ENCODE assay signal across 17 mouse cellular contexts in genomic region chr5:102032594-102033240, GRCm38 (mm10). TPM values are rescaled to one million over a fixed set of nuclear protein-coding genes. Genes with fewer than 3 reads are reported as not detected.
A peak's percentile ranks its signal among the peaks of the same experiment; 100 is the strongest.
DNase-seq lines count a peak whose midpoint lies in the region; ATAC-seq and TF ChIP-seq lines count a peak whose summit lies in the region.
"Had no signal": no experiment of that assay in that cellular context is flagged by ENCODE, and none has a peak within 500 bp of the region (broad histone marks: within the 10 kb centered on the region; RNA-seq: fewer than 3 reads in every experiment).

No protein-coding gene starts in this region.

- H3K36me3 ChIP-seq in forebrain, postnatal 0 days (ENCODE audit: insufficient read depth) = peaks cover 63% of the 10 kb centered on the region
- peaks cover 40% of the 10 kb centered on the region for H3K36me3 ChIP-seq in forebrain, embryonic 16.5 days (ENCODE audit: control insufficient read depth, insufficient read depth)

- H3K4me2 ChIP-seq in forebrain, postnatal 0 days (ENCODE audit: low read depth) = no peak overlapping the region
- H3K4me2 ChIP-seq in forebrain, embryonic 16.5 days (ENCODE audit: low read length) = no peak overlapping the region
- H3K4me2 ChIP-seq: embryonic facial prominence, embryonic 13.5 days; limb, embryonic 12.5 days; liver, embryonic 15.5 days; midbrain, embryonic 12.5 days; neural tube, embryonic 12.5 days had no signal

- no peak for DNase-seq in forebrain, postnatal 0 days
- peak in 1 of 2 experiments; percentile 43 for DNase-seq in left cerebral cortex, adult 2 months (ENCODE audit: extremely low spot score in 1 of 2, low spot score in 2 of 2)
- no peak for DNase-seq in left cerebral cortex, postnatal 4 days
- DNase-seq in ZHBTc4 (ENCODE audit: low read depth, low spot score) = peak; percentile 22
- no peak for DNase-seq in retina, postnatal 1 day
- DNase-seq in ovary, postnatal 14 days (ENCODE audit: low spot score) = no peak
- DNase-seq: cerebellum, adult 11-12 months; heart, postnatal 14 days; kidney, postnatal 10 days had no signal

- H3K9me3 ChIP-seq in forebrain, postnatal 0 days (ENCODE audit: low read length) = no peaks in the 10 kb centered on the region
- no peaks in the 10 kb centered on the region for H3K9me3 ChIP-seq in forebrain, embryonic 16.5 days (ENCODE audit: control insufficient read depth, low read length)
- H3K9me3 ChIP-seq: embryonic facial prominence, embryonic 13.5 days; limb, embryonic 12.5 days; liver, embryonic 15.5 days had no signal

- intact Hi-C loops in left cerebral cortex, adult 2 months (cut with DNase I) = no loop called here
- intact Hi-C loops in left cerebral cortex, postnatal 4 days (cut with DNase I) = no loop called here

- ATAC-seq in forebrain, postnatal 0 days = peak; percentile 67
- no peak for ATAC-seq in forebrain, embryonic 16.5 days

- 84% methylated on average over 22 of the region's 22 CpGs for WGBS in forebrain, postnatal 0 days
- WGBS in forebrain, embryonic 16.5 days = 90% methylated on average over 22 of the region's 22 CpGs
- WGBS in olfactory bulb, adult 2 months = 33% methylated on average over 22 of the region's 22 CpGs

- H3K4me3 ChIP-seq in forebrain, postnatal 0 days (ENCODE audit: low read depth, low read length) = no peak overlapping the region
- no peak overlapping the region for H3K4me3 ChIP-seq in forebrain, embryonic 16.5 days (replicated peaks; ENCODE audit: low read length)
- no peak overlapping the region for H3K4me3 ChIP-seq in left cerebral cortex, adult 2 months
- H3K4me3 ChIP-seq in olfactory bulb, adult 2 months (ENCODE audit: insufficient read depth, low read depth, low read length) = no peak overlapping the region
- H3K4me3 ChIP-seq: embryonic facial prominence, embryonic 13.5 days; forebrain, embryonic 10.5 days; limb, embryonic 12.5 days; liver, embryonic 15.5 days; midbrain, embryonic 12.5 days; neural tube, embryonic 12.5 days had no signal

- H3K27me3 ChIP-seq in forebrain, postnatal 0 days (ENCODE audit: insufficient read depth, low read length) = no peaks in the 10 kb centered on the region
- no peaks in the 10 kb centered on the region for H3K27me3 ChIP-seq in forebrain, embryonic 16.5 days (replicated peaks; ENCODE audit: control insufficient read depth, insufficient read depth, low read length)
- H3K27me3 ChIP-seq: embryonic facial prominence, embryonic 13.5 days; limb, embryonic 12.5 days; liver, embryonic 15.5 days; midbrain, embryonic 12.5 days; neural tube, embryonic 12.5 days had no signal

- H3K9ac ChIP-seq in forebrain, postnatal 0 days = no peak overlapping the region
- no peak overlapping the region for H3K9ac ChIP-seq in forebrain, embryonic 16.5 days (replicated peaks; ENCODE audit: low read depth, low read length)
- H3K9ac ChIP-seq: embryonic facial prominence, embryonic 13.5 days; limb, embryonic 12.5 days; liver, embryonic 15.5 days; midbrain, embryonic 12.5 days; neural tube, embryonic 12.5 days had no signal

- H3K4me1 ChIP-seq in forebrain, postnatal 0 days (ENCODE audit: insufficient read depth) = no peaks in the 10 kb centered on the region
- H3K4me1 ChIP-seq in forebrain, embryonic 16.5 days (replicated peaks; ENCODE audit: control insufficient read depth, insufficient read depth, low read length) = no peaks in the 10 kb centered on the region
- H3K4me1 ChIP-seq in olfactory bulb, adult 2 months (ENCODE audit: control insufficient read depth, insufficient read depth, low read length) = peaks cover 13% of the 10 kb centered on the region
- H3K4me1 ChIP-seq: embryonic facial prominence, embryonic 13.5 days; forebrain, embryonic 10.5 days; limb, embryonic 12.5 days; midbrain, embryonic 12.5 days; neural tube, embryonic 12.5 days had no signal

- no peak for TF ChIP-seq POLR2A in olfactory bulb, adult 2 months (IDR thresholded peaks at IDR 0.05; ENCODE audit: insufficient read depth, low read depth, low read length)

- TF ChIP-seq CTCF in forebrain, postnatal 0 days (IDR thresholded peaks at IDR 0.05; ENCODE audit: low read depth) = no peak
- TF ChIP-seq CTCF in left cerebral cortex, adult 2 months (IDR thresholded peaks at IDR 0.05) = no peak
- no peak for TF ChIP-seq CTCF in olfactory bulb, adult 2 months (IDR thresholded peaks at IDR 0.05; ENCODE audit: insufficient read depth, low read depth, low read length)

- H3K27ac ChIP-seq in forebrain, postnatal 0 days (ENCODE audit: low read depth, low read length) = no peak overlapping the region
- H3K27ac ChIP-seq in forebrain, embryonic 16.5 days (ENCODE audit: low read length) = no peak overlapping the region
- peak overlapping the region; percentile 38 for H3K27ac ChIP-seq in left cerebral cortex, adult 2 months
- H3K27ac ChIP-seq in olfactory bulb, adult 2 months (ENCODE audit: insufficient read depth, low read depth, low read length) = 0 out of 2 replicates have a peak overlapping the region, but pooled peaks have one; percentile 38
- H3K27ac ChIP-seq: embryonic facial prominence, embryonic 13.5 days; forebrain, embryonic 10.5 days; limb, embryonic 12.5 days; liver, embryonic 15.5 days; midbrain, embryonic 12.5 days; neural tube, embryonic 12.5 days had no signal

RNA-seq across cellular contexts. Expression of gene Wdfy3, which starts 37.0 kb away (rescaled TPM):
- total RNA-seq in forebrain, postnatal 0 days (2014; rRNA removed) = 48.1 and 68.8 TPM in 2 replicates
- 7.7 and 15.4 TPM in 2 replicates for polyA plus RNA-seq in forebrain, postnatal 0 days (2015; fragmentation: Nextera tagmentation; extraction: Ambion mirVana)
- polyA plus RNA-seq in forebrain, embryonic 16.5 days (2015; fragmentation: Nextera tagmentation; extraction: Ambion mirVana) = 28.0 TPM in 2 replicates
- 100 to 1,000 TPM; 139 to 145 TPM for total RNA-seq in left cerebral cortex, adult 2 months (2021)
- total RNA-seq in left cerebral cortex, postnatal 4 days (2021) = 100 to 1,000 TPM; 118 TPM
- polyA plus RNA-seq in olfactory bulb, adult 2 months (2012; ENCODE audit: insufficient read depth, insufficient read length, low replicate concordance, missing spikeins) = 63.9 TPM in 1 of 2 replicates, not detected in the other

Comparison
In these comparisons a context has a peak if more than half of its experiments do, and no peak if none do; other contexts are left out.
1. H3K27ac ChIP-seq: peak in left cerebral cortex, adult 2 months (single experiment) and olfactory bulb, adult 2 months (single experiment); none in forebrain, postnatal 0 days (single experiment) and forebrain, embryonic 16.5 days (single experiment).